Mouse (Mus musculus): ENCODE results near the gene Hoxd3.

DNA sequence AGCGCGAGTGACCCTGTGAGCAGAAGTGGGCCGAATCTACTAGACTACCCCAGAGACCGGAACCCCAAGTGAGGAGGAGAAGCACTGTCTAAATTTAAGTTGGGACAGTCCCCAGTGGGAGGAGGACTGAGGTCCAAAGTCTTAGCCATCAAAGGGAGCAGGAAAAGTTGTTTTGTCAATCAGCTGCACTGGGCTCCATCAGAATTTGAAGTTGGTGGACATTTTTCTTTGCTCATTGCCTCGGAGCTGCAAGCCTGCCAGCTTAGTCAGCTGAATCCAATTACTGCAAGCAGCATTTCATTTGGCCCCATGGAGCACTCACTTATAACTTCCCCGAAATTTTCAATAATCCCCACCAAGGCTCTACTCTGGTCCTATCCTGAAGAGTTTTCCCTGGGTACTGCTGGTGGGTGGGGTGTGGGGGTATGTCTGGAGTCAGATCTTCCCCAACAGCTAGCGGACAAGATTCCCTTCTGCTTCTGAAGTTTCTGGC lies 25.9 kb downstream of the Hoxd3 start:
- TF ChIP-seq EP300 (optimal IDR thresholded peaks at IDR 0.05) (no peak), CTCF (IDR thresholded peaks at IDR 0.05; ENCODE audit: low read depth) (no peak)

All from stomach, postnatal 0 days (tissue).